Mouse (Mus musculus) cerebellum, adult 2 months (tissue): ENCODE measurements around the gene Lcn5. TPM values are rescaled to one million over a fixed set of nuclear protein-coding genes. Genes with fewer than 3 reads are reported as not detected.
A peak's percentile ranks its signal among the peaks of the same experiment; 100 is the strongest.

Experiments
- DNase-seq, 2 experiments: peaks; one replicate each; pipeline ENCODE4 v3.0.0; 2021
- H3K27ac ChIP-seq: fragments of 200-500 bp; 2 replicates; pipeline ENCODE4 v1.5.1; 2012; ENCODE audit warnings: low read length, control low read depth, inconsistent platforms; ENCODE audit not compliant: insufficient read depth
- H3K27me3 ChIP-seq: fragments of 200-500 bp; 2 replicates; pipeline ENCODE4 v1.6.1; 2012; ENCODE audit warnings: inconsistent platforms, mild to moderate bottlenecking, low read length, moderate library complexity; ENCODE audit not compliant: control insufficient read depth, insufficient read depth
- H3K4me1 ChIP-seq: fragments of 200-500 bp; 2 replicates; pipeline ENCODE4 v1.6.1; 2011; ENCODE audit warnings: low read length; ENCODE audit not compliant: control insufficient read depth, insufficient read depth
- H3K4me3 ChIP-seq: fragments of 200-500 bp; replicated peaks from 2 replicates; pipeline ENCODE3; 2011; ENCODE audit warnings: mild to moderate bottlenecking, low read depth, low read length, control low read depth; ENCODE audit not compliant: insufficient read depth
- CTCF ChIP-seq: fragments of 200-500 bp; IDR thresholded peaks from 2 replicates; pipeline ENCODE4 v1.5.1; 2011; ENCODE audit warnings: low read depth, mild to moderate bottlenecking, control low read depth, low read length, moderate library complexity, borderline replicate concordance; ENCODE audit not compliant: insufficient read depth
- POLR2A ChIP-seq: fragments of 200-500 bp; IDR thresholded peaks from 2 replicates; pipeline ENCODE4 v1.6.1; 2011; ENCODE audit warnings: low read length, control low read depth, borderline replicate concordance; ENCODE audit not compliant: insufficient read depth
- WGBS: fragments of 180-500 bp; shearing (Covaris S2); methylation state at CpG from one replicate; pipeline ENCODE4 v1.1.7; 2018; 5-methylcytosine and 5-hydroxymethylcytosine counted together
- polyA plus RNA-seq: library from polyadenylated mRNA; depleted of rRNA; stranded (reverse); fragments of >200 nt; gene quantifications from 2 replicates; pipeline ENCODE4 v1.2.3, GENCODE M21; 2012; rRNA removed

Gene Lcn5
- not detected in 2 replicates for polyA plus RNA-seq

GRCm38 (mm10) chr2:25657652-25658051 lies at the start of gene Lcn5:
TSS of gene Lcn5 (plus strand) at chr2:25657952.
- H3K4me1 ChIP-seq = peaks cover 12% of the 10 kb centered on the region
- no peak for DNase-seq

DNA sequence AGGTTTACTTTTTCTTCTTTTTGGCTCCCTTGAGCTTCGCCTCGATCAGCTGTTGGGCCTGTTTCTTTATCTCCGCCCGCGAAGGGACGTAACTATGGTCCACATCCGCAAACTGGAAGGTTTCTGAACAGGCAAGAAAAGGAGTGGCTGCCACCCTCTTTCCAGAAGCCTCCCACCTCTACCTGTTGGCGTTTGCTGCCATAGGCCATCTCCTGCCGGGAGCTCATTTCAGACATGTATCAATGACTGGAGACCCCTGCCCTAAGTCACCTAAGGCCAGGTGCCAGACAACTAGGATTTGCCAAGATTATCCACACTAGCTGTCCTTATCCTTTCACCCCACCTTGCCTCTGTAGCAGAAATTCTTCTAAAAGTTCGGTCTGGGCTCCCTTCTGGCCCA lies 49.1 kb upstream of the Lcn5 start:
- no peaks in the 10 kb centered on the region for H3K27me3 ChIP-seq
- H3K4me3 ChIP-seq = peak overlapping the region; percentile 95
- no peak for TF ChIP-seq CTCF
- TF ChIP-seq POLR2A = no peak
- WGBS = 63% methylated on average over 10 of the region's 10 CpGs
- H3K27ac ChIP-seq = peak overlapping the region; percentile 15; the same call in 1 of the 2 replicates
- H3K4me1 ChIP-seq = no peaks in the 10 kb centered on the region; the same call in 1 of the 2 replicates
- DNase-seq = peak in 1 of 2 experiments; percentile 45

More at GRCm38 (mm10) chr2:25657652-25658051, at the start of gene Lcn5:
- TF ChIP-seq CTCF (no peak), POLR2A (no peak)
- H3K4me3 ChIP-seq = no peak within 1 kb of the TSS
- H3K27me3 ChIP-seq = no peaks in the 10 kb centered on the region
- no peak within 1 kb of the TSS for H3K27ac ChIP-seq

GRCm38 (mm10) chr2:25616398-25616797 lies 41.4 kb upstream of the Lcn5 start:
- WGBS = 3% methylated on average over 22 of the region's 22 CpGs
- DNase-seq = no peak
- Histone ChIP-seq H3K27ac (no peak overlapping the region), H3K4me1 (peaks cover 11% of the 10 kb centered on the region), H3K27me3 (no peaks in the 10 kb centered on the region), H3K4me3 (no peak overlapping the region)
- TF ChIP-seq POLR2A (no peak), CTCF (no peak)

GRCm38 (mm10) chr2:25617578-25617977 lies 40.2 kb upstream of the Lcn5 start, which contains the start of gene Ccdc183:
TSS of gene Ccdc183 (minus strand) at chr2:25617678.
- H3K27ac ChIP-seq = no peak within 1 kb of the TSS
- peaks cover 11% of the 10 kb centered on the region for H3K4me1 ChIP-seq
- no peak within 1 kb of the TSS for H3K4me3 ChIP-seq
- no peaks in the 10 kb centered on the region for H3K27me3 ChIP-seq
- WGBS = 90% methylated on average over 3 of the region's 3 CpGs
- TF ChIP-seq CTCF = no peak
- DNase-seq = no peak

DNA sequence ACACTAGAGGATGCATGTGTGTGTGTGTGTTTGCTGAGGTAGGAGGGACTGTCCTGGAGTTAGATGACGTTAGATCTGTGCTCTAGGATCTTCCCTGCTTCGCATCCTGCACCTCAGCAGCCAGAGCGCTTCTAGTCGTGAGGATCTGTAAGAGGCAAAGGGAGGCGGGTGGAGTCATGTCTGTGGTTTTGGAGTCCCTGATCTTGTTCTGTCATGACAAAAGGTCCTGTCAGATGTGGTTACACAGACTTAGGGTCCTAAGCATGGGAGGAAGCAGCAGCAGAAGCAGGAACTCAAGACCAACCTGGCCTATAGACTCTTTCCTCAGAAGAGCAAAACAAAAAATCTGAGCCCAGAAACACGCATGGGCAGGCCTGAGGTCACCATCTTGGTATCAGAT lies 37.4 kb upstream of the Lcn5 start:
- H3K27me3 ChIP-seq = no peaks in the 10 kb centered on the region
- peaks cover 11% of the 10 kb centered on the region for H3K4me1 ChIP-seq
- DNase-seq = no peak
- H3K4me3 ChIP-seq = no peak overlapping the region
- WGBS = 74% methylated on average over 6 of the region's 6 CpGs
- H3K27ac ChIP-seq = peak overlapping the region; percentile 25; the same call in 1 of the 2 replicates
- no peak for TF ChIP-seq POLR2A
- TF ChIP-seq CTCF = no peak

- WGBS = 19% methylated on average over 4 of the region's 4 CpGs
- TF ChIP-seq CTCF = no peak
- TF ChIP-seq POLR2A = no peak
Observed at GRCm38 (mm10) chr2:25620852-25621228, 36.9 kb upstream of the Lcn5 start.

DNA sequence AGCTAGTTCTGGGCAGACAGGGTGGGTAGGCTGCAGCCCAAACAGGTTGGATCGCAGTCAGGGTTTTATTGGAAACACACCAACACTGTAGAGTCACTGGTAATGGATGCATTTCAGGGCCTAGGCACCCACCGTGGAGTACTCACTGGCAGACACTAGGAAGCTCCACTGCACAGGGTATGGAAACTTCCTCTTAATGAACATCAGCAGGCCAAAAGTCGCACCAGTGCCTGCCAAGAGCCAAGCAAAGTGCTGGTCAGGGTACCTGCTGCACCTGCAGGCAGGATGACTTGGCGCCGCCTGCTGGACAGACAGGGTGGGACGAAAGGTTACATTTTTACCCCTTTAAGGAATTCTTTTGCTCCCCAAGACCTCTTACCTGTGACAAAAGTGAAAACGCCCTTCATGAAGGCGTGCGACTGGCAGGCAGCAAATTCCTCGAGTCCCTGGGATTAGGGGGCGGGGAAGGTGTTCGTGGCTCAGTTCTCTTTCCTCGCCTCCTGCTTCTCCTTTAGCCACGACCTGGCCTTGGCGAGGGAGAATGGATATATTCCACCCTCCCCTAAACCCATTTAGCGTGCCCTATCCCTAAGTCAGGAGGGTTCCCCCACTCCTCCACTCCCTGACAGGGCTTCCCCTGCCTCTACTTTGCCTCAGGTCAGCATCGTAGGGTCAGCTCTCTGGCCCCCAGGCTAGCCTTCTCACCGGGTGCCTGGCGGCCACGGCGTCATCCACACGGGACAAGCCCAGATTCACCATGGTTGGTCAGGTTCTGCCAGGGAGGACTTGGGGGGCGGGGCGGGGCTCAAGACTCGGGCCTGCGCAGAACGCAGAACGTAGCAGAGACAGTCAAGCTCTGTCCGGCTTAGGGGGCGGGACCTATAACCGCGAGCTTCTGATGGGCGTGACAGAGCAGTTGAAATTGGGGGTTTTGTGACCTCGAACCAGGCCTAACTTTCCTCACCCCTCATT lies 36.2 kb upstream of the Lcn5 start, which contains the start of gene Tmem141:
Tmem141 (minus strand) TSS at position 777 of the 972 bp plus-strand sequence.
- H3K27me3 ChIP-seq = no peaks in the 10 kb centered on the region
- WGBS = 2% methylated on average over 34 of the region's 34 CpGs
- peak within 1 kb of the TSS; percentile 86 for H3K27ac ChIP-seq
- peak within 1 kb of the TSS; percentile 86 for H3K4me3 ChIP-seq
- H3K4me1 ChIP-seq = peaks cover 11% of the 10 kb centered on the region
- TF ChIP-seq POLR2A (peak; percentile 78; the same call in 1 of the 2 replicates), CTCF (peak; percentile 87)
- peak; percentile 92 to 95 for DNase-seq

More at GRCm38 (mm10) chr2:25620852-25621228, 36.9 kb upstream of the Lcn5 start:
- Histone ChIP-seq H3K27ac (peak overlapping the region; percentile 25), H3K4me3 (peak overlapping the region; percentile 86), H3K4me1 (peaks cover 11% of the 10 kb centered on the region), H3K27me3 (no peaks in the 10 kb centered on the region)
- no peak for DNase-seq

DNA sequence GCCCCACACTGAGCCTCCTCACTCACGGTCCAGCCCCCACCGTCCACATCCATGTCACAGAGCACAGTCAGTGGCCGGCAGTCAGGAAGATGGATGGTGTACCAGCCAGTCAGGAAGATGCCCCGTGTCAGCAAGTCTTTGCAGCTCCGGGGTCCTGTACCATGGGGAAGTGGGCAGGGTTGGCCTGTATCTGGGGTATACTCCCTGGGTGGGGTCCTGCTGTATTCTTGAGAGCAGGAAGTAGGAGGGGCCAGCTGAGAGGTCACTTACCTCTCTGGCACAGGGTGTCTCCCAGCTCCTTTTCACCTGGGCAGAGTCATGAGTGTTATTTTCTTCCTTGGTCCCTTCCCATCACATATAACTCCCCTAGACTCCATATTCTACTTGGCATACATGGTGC lies 31.8 kb upstream of the Lcn5 start:
- DNase-seq = no peak
- H3K4me1 ChIP-seq = peaks cover 2% of the 10 kb centered on the region; the same call in 1 of the 2 replicates
- TF ChIP-seq POLR2A = no peak
- no peak for TF ChIP-seq CTCF
- WGBS = 70% methylated on average over 5 of the region's 5 CpGs
- H3K27me3 ChIP-seq = no peaks in the 10 kb centered on the region
- H3K27ac ChIP-seq = no peak overlapping the region
- no peak overlapping the region for H3K4me3 ChIP-seq

GRCm38 (mm10) chr2:25627811-25628210 lies 29.9 kb upstream of the Lcn5 start, which contains the start of gene Fcna:
TSS of gene Fcna (minus strand) at chr2:25628030.
- Histone ChIP-seq H3K4me1 (no peaks in the 10 kb centered on the region), H3K27me3 (no peaks in the 10 kb centered on the region), H3K27ac (no peak within 1 kb of the TSS), H3K4me3 (no peak within 1 kb of the TSS)
- 84% methylated on average over 6 of the region's 6 CpGs for WGBS
- TF ChIP-seq CTCF = no peak
- no peak for TF ChIP-seq POLR2A
- no peak for DNase-seq
